Mouse (Mus musculus) spleen, adult 2 months (tissue): ENCODE data around the gene Pls1.

Source experiments
- CTCF ChIP-seq: fragments of 200-500 bp; IDR thresholded peaks from 2 replicates; pipeline ENCODE4 v1.5.1; 2011; ENCODE audit warnings: mild to moderate bottlenecking, inconsistent platforms; ENCODE audit not compliant: insufficient read depth, insufficient read length, insufficient replicate concordance; ENCODE audit errors: extremely low read depth
- POLR2A ChIP-seq: fragments of 200-500 bp; IDR thresholded peaks from 2 replicates; pipeline ENCODE4 v1.6.1; 2011; ENCODE audit warnings: low read depth, low read length, inconsistent platforms

GRCm38 (mm10) chr9:95878246-95878645 lies 33.1 kb upstream of the Pls1 start:
- TF ChIP-seq POLR2A: no peak
- TF ChIP-seq CTCF: no peak
